Mouse (Mus musculus) cerebellum, adult 8-10 months (tissue): ENCODE measurements around the gene Mob3a.
A peak's percentile ranks its signal among the peaks of the same experiment; 100 is the strongest.

ENCODE experiments used
- DNase-seq: peaks from one replicate; pipeline ENCODE4 v3.0.0; 2022

Mob3a gene

GRCm38 (mm10) chr10:80701721-80702535 is at the start of gene Mob3a, which contains the start of gene Izumo4:
TSS of gene Mob3a (minus strand) at chr10:80701977.
TSS of gene Izumo4 (plus strand) at chr10:80702184.
- peak; percentile 98 for DNase-seq

DNA sequence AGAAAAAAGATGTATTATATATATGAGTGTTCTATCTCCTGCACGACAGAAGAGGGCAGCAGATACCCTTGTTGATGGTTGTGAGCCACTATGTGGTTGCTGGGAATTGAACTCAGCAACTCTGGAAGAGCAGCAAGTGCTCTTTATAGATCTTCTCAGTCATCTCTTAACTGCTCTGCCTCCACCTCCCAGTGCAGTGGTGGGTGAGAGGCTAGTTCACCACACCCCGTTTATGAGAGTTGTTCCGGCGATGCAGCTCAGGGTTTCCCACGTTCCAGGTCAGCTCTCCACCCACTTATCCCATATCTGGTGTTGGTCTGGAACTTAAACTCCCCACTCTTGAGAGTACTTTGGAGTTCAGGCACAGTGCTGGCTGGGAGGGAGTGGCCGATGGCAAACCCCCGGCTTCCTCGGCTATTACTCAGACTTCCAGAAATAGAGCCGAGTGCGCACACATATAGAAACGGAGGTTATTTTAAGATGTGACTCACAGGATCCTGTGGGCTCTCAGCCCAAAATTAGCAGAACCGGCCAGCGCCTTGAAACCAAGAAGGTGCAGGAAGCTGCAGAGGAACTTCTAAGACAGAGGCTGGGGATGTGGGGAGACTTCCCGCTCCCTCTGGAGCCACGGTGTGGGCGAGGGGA is 49.5 kb upstream of the Mob3a start:
- peak; percentile 51 for DNase-seq

DNA sequence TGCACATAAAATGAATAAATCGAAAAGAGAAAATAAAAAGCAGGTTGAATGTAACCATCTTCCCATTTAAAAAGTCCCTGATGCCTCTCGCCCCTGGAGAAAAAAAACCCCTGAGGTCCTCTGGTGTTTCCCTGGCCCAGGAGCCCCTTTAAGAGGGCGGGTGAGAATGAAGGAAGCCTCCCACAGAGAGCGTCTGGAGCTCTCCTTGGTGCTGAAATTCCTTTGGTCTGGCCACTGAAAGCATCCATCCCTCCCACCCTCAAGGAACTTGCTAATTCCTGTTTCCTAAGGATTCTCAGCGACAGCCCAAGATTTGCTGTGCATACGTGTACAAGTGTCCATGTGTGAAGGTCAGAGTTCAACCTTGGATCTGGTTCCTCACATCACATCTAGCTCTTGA is 46.8 kb upstream of the Mob3a start:
- DNase-seq: no peak

- DNase-seq: peak; percentile 83
Observed at GRCm38 (mm10) chr10:80747410-80747809, 45.6 kb upstream of the Mob3a start.

- DNase-seq: no peak
Observed at GRCm38 (mm10) chr10:80744262-80744661, 42.5 kb upstream of the Mob3a start.

- peak; percentile 97 for DNase-seq
Observed at GRCm38 (mm10) chr10:80742180-80742978, 40.6 kb upstream of the Mob3a start, which contains the start of gene Ap3d1. TSS of gene Ap3d1 (minus strand) at chr10:80742264.

- peak; percentile 53 for DNase-seq
Observed at GRCm38 (mm10) chr10:80741634-80742179, 39.9 kb upstream of the Mob3a start.

GRCm38 (mm10) chr10:80741146-80741545 is 39.4 kb upstream of the Mob3a start:
- DNase-seq: no peak

DNA sequence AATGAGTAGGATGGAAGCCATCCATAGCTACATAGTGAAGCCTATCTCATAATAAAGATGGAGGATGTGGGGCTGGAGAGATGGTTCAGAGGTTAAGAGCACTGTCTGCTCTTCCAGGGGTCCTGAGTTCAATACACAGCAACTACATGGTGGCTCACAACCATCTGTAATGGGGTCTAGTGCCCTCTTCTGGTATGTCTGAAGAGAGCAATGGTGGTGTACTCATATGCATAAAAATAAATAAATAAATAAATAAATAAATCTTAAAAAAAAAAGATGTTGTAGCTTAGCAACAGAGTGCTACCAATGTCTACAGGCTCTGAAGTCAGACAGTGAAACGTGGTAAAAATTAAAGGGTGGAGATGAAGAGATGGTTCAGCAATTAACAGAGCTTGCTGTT is 36.9 kb upstream of the Mob3a start:
- no peak for DNase-seq

- peak; percentile 56 for DNase-seq
Observed at GRCm38 (mm10) chr10:80736731-80737130, 35.0 kb upstream of the Mob3a start.

GRCm38 (mm10) chr10:80732611-80733101 is 30.9 kb upstream of the Mob3a start:
- no peak for DNase-seq

DNA sequence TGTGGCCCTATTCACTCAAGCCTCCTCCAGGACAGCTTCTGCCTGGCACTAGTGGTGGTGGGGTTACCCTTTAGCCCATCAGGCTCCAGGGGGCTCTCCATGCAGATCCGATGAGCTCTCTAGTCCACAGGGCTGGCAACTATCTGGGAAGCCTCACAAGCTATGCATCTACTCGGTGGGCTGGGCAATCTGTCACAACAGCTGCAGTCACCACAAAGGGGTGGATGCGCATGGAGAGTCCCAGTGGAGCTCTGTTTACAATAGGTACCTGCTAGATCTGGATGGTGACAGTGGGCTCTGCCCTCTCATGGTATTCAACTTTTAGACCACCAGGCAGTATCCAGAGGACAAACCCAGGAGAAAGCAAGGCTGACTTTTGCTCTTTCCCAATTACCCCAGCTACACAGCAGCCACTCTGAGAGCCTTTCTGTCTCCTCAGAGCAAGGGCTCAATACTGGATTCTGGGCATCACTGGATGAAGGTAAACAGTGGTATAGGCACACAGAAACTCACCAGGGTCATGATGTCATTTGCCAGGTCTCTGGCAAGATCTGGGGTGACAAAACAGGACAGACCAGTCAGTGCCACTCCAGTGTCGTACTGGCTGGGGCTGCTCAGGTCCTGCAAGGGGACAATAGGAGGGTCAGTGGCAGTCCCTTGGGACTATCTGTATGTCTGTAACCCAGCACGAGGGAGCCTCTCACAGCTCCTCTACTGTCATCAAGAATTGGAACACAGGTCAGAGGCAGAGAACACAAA is 25.8 kb upstream of the Mob3a start:
- no peak for DNase-seq

- no peak for DNase-seq
Observed at GRCm38 (mm10) chr10:80717281-80717680, 15.5 kb upstream of the Mob3a start.

DNA sequence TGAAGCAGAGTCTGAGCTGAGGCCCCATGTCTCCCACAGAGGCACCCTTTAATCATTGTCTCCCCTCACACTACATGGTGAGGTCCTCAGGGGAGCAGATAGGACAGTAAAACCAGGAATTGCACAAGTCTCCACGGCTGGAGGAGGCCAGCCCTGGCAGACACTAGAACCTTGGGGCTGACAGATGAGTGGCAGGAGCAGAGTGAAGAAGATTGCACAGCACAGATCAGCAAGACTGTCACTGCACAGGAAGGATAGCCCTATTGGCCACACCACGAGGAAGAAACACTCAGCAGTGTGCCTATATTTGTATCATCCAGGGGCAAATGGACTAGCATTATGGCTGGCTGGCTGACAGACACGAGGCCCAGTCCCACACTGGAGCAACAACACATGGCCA is 9.1 kb upstream of the Mob3a start:
- no peak for DNase-seq

DNA sequence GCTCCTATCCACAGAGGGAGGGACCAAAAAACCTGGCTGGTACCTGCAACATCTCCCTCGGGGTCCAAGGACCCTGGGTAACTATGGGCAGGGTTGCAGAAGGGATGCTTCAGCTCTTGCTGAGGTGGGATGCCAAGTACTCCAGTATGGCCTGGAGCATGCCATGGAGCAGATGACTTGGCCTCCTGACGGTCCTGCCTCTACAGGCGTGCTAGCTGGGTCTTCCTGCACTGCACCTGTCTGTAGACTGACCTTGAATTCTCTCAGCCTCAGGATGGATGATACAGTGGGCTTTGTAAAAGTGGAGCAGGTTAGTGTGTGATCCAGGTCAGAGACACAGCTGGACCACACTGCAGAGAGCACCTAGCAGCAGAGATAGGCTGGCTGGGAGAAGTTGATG is 3.7 kb upstream of the Mob3a start:
- no peak for DNase-seq

GRCm38 (mm10) chr10:80705033-80705432 is 3.3 kb upstream of the Mob3a start:
- no peak for DNase-seq

- DNase-seq: no peak
Observed at GRCm38 (mm10) chr10:80704418-80704817, 2.6 kb upstream of the Mob3a start.

DNA sequence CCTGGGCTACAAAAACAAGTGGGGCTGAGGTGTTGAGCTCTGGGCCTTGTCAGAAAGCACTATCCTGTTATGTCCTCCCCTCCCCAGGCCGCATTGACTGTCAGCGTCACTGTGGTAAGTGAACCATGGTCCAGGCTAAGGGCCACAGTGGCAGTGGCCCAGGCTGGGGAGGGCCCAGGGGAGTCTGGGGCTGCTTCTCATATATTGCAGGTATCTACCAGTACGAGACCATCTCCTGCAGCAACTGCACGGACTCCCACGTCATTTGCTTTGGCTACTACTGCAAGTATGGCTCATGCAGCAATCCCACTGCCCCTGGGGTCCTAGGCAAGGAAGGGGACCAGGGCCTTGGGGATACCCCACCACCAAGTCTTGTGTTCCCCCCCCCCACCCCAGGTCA is 1.9 kb upstream of the Mob3a start:
- no peak for DNase-seq

DNA sequence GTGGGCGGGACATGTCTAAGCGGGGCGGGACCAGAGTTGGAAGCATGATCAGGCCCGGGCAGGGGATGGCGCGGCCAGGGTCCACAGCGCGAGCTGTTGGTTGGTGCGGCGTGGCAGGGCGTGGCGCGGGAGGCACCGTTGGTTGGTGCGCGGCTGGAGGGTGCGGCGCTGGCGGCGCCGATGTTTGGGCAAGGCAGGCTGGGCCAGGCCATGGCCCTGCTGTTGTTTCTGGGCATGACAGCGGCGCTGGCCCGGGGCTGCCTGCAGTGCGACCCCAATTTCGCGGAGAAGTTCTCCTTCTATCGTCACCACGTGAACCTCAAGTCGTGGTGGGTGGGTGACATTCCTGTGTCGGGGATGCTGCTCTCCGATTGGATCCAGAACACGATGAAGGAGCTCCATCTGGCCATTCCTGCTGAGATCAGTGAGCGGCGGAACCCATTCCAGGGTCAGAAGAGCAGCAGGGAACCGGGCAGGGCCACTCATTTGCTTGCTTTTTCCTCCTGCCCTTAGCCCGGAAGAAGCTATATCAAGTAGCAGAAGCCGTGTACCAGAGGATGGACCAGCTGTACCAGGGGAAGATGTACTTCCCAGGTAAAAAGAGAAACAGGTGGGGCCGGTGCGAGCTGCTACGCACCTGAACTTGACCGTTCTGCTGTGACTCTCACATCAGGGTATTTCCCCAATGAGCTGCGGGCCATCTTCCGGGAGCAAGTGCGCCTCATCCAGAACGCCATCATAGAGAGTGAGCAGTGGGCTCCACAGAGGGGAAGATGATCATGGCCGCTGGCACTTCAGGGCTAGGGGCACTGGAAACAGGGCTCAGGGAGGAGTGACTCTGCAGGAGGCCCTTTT is 986 bp upstream of the Mob3a start:
- peak; percentile 95 for DNase-seq

GRCm38 (mm10) chr10:80700732-80701131 is 1.0 kb downstream of the Mob3a start:
- no peak for DNase-seq

- no peak for DNase-seq
Observed at GRCm38 (mm10) chr10:80700038-80700504, 1.7 kb downstream of the Mob3a start.
